Mouse (Mus musculus): ENCODE data around the gene Tmem151a.
"Not testable (repeated sequence)": the region's sequence is repeated elsewhere in the genome, so short reads cannot be mapped to it uniquely, and the experiment has no call there.

The Tmem151a gene

GRCm38 (mm10) chr19:5094243-5094632, 8.9 kb upstream of the Tmem151a start:
- DNase-seq (ENCODE audit: low spot score), result peak; percentile 95

DNA sequence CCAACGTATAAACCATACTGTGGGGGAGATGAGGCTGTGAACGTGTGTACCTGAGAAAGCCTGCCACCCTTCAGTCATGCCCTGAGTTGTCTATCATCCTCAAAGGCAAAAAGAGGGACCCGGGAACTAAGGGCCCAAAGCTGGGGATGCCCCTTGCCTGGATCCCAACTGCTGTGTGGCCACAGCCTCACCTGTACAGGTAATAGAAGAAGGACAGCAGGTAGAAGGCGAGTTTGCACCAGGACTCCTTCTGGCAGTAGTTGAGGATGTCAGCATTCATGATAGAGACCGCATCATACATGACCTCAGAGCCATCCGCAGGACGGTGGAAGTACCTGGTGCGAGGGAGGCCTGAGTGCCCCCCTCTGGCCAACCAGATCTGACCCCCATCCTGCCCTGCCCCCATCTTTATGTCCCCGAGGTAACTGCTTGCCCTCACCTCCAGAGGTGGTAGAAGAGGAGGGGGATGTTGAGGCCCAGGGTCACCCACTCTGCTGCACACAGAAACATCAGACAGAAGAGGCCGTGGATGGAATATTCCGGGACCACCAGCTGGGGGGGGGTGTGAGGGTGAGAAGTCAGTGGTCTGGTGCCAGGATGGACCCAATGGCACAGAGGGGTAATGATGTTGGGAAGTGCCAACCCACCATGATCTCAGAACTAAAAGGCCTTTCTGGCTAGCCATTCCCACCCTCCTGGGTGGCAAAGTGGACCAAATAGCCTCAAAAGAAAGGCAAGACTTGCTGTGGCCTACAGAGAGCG, 8.3 kb upstream of the Tmem151a start:
- no peak for DNase-seq (ENCODE audit: low spot score)

- no peak for DNase-seq (ENCODE audit: low spot score)
Measured at GRCm38 (mm10) chr19:5092083-5092482, 6.8 kb upstream of the Tmem151a start.

GRCm38 (mm10) chr19:5089324-5089723, 4.0 kb upstream of the Tmem151a start:
- DNase-seq (ENCODE audit: low spot score), result no peak

DNA sequence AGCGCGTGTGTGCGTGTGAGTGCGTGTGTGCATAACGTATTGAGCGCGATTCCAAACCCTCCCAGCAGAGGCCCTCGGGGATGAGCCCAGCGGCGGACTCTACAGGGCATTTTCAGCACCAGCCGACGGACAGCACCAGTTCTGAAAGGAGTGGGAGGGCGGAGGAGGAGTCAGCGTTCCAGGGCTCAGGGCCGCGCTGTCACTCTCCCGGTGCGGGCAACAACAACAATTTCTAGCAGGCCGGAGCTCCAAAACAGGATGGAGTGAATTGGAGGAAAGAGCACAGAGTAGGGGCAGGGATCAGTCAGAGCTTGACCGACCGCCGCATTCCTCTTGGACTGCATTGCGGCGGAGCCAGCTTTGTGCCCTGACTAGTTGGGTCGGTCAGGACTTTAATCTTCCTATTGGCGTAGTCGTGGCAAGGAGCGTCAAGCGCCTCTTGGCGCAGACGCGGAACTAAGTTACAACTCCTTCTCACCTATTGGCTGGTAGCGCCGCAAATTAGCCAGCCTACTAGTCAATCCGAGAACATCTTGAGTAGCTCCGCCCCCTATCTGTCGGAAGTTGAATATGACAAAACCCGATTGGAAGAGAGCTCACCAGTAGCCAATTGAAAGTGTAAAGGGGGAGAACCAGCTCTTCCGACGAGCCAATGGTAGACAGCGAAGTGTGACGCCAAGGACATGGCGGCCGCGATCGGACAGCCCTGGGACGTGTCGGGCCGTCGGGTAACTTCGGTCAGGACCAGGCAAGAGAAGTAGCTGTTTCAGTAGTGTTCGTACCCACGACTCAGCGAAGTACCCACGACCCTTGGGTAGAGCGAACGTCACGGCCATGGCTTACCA, 2.8 kb upstream of the Tmem151a start, which contains the start of gene Yif1a:
Gene Yif1a, plus strand, starts transcription at position 655 of the 845 bp plus-strand sequence.
- DNase-seq (ENCODE audit: low spot score), result peak; percentile 99

GRCm38 (mm10) chr19:5086533-5086932, 1.2 kb upstream of the Tmem151a start:
- not testable (repeated sequence) for DNase-seq (ENCODE audit: low spot score)

DNA sequence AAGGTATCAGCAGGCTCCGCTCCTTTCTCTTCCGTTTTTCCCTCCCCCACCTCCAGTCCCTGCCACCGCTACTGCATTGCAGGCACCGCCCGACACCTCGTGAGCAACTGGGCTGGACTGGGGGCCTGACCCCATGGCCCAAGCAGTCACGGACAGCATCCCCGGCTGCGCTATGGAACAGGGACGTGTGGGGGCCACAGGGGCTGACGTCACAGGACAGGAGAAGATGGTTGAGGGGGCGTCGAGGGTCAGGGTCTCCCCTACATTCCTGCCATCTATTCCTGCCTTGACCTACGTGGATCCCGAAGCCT, 542 bp downstream of the Tmem151a start:
- no peak for DNase-seq (ENCODE audit: low spot score)

DNA sequence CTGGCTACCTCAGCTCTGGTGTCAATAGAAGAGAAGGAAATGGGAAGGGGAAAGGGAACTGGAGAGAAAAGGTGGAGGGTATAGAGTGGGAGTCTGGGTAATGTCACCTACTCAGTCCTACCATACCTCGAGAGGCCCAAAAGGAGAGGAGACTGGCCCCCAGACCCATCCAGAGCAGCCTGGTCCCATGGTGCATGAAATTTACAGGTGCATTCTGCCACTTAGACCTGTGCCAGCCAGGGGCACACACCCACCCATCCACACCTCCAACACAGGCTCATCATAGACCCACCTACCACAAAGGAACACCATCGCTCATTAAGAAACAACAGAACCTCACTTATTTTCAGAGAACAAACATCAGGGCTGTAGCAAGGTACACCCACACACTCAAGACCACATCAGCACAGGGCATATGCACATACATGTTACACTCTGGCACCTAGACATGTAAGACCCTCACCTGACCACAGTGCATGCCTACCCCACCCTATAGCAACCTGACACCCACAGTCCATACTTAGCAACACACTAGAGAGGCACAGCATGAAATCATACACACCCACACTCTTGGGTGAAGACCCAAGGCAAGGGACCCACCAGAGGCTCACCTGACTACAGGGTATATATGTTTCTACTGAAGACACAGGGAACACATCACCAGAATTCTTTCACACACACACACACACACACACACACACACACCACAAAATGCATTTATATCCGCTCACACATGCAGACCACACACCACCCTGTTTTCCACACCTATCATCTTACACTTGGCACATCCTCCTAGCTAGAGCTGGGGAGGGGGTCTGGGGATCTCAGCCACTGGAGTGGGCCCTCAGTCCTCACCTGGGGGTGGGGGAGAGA, 1.1 kb downstream of the Tmem151a start:
- DNase-seq (ENCODE audit: low spot score), result no peak

DNA sequence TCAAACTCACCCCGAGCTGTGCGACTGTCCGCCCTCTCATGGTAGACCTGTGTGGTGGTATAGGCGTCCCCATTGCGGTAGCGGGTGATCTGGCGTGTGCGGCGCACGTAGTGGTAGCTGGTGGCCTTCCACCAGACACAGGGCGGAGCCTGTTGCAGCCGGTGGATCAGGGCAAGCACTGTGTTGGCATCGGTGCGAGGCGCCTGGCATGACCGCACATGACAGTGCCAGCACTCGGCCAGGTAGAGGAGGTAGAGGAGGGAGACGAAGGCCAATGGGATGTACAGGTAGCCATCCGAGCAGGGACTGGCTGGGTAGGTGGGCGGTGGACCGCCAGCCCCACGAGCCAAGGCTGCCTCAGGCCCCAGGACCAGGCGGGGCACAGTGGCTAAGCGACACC, 2.7 kb downstream of the Tmem151a start:
- DNase-seq (ENCODE audit: low spot score), result no peak

- no peak for DNase-seq (ENCODE audit: low spot score)
Measured at GRCm38 (mm10) chr19:5082005-5082404, 3.3 kb downstream of the Tmem151a start.

GRCm38 (mm10) chr19:5079279-5079678, 6.1 kb downstream of the Tmem151a start:
- no peak for DNase-seq (ENCODE audit: low spot score)

DNA sequence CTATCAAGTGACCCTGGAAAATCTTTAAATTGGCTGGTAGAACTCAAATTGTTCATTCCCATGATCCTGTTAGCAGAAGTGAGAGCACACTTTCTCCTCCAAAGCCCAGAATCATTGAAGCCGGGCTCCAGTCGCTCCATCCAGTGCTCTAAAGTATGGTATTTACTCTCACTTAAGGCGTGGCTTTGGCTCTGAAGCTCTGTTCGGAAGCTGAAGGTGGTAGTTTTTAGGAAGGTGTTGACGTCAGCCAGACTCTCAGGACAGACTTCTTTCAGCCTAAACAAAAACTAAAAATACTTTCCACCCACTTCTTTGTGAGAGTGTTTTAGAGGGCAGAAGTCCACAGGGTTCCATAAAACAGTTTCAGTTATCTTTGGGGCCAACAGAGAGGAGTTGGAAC, 11.8 kb downstream of the Tmem151a start:
- DNase-seq (ENCODE audit: low spot score), result no peak

- DNase-seq (ENCODE audit: low spot score), result no peak
Measured at GRCm38 (mm10) chr19:5073028-5073427, 12.3 kb downstream of the Tmem151a start.

DNA sequence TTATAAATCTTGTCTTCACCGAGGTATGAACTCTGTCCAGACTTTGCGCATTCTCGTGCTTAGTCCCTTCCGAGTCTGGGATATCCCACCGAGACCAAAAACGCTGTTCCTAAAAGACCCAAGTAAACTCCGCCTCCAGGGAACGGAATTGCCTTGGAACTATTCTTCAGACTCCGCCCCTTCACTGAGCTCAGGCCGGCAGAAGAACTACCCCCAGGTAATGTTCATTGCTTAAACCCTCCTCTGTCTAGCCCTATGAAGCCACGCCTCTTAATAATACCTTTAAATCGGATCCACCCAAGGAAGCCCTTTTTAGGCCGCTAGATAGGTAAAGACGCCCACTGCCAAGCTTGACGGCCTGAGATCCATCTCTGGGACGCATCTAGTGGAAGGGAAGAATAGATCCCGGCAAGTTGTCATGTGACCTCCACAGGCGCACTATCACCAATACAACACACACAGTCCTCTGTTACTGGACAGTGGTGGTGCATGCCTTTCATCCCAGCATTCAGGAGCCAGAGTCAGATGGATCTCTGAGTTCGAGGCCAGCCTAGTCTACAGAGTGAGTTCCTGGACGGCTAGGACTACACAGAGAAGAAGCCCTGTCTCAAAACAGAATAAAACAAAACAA, 12.8 kb downstream of the Tmem151a start:
- DNase-seq (ENCODE audit: low spot score), result no peak

GRCm38 (mm10) chr19:5071545-5072369, 13.6 kb downstream of the Tmem151a start:
- no peak for DNase-seq (ENCODE audit: low spot score)

DNA sequence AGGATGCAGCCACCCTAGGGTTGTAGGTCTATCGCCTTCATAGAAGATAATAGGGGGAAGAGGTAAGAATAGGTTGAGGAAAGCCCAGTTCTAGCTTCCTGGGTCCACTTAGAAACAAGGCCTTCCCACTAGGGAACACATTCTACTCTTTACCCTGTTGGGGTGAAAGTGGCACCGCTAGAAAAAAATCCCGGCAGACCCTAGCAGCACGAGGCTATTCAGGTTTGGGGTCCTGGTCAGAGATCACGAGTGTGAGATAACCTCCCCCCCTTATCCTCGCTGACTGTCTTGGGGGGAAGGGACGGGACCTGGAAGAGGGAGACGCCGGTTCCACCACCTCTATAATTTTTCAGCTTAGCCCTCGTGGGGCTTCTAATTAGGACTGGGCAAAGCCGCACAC, 14.3 kb downstream of the Tmem151a start:
- no peak for DNase-seq (ENCODE audit: low spot score)

DNA sequence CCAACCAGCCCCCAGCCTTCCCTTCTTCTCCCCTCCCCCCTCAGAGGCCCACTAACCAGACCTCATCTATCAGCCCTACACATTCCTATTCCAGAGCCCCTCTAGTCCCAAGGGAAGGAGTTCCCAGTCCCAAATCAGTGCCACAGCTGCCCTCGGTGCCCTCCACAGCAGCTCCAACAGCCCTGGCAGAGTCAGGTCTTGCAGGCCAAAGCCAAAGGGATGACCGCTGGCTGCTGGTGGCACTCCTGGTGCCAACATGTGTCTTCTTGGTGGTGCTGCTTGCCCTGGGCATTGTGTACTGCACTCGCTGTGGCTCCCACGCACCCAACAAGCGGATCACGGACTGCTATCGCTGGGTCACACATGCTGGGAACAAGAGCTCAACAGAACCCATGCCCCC, 15.4 kb downstream of the Tmem151a start:
- DNase-seq (ENCODE audit: low spot score), result no peak

- DNase-seq (ENCODE audit: low spot score), result no peak
Measured at GRCm38 (mm10) chr19:5069486-5069885, 15.8 kb downstream of the Tmem151a start.

DNA sequence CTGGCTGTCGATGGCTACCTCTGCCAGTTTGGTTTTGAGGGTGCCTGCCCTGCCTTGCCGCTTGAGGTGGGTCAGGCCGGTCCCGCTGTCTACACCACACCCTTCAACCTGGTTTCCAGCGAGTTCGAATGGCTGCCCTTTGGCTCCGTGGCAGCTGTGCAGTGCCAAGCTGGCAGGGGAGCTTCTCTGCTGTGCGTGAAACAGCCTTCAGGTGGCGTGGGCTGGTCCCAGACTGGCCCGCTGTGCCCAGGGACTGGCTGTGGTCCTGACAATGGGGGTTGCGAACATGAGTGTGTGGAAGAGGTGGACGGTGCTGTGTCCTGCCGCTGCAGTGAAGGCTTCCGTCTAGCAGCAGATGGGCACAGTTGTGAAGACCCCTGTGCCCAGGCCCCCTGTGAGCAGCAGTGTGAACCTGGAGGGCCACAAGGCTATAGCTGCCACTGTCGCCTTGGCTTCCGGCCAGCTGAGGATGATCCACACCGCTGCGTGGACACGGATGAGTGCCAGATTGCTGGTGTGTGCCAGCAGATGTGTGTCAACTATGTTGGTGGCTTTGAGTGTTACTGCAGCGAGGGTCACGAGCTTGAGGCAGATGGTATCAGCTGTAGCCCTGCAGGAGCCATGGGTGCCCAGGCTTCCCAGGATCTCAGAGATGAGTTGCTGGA, 16.6 kb downstream of the Tmem151a start:
- DNase-seq (ENCODE audit: low spot score), result no peak

GRCm38 (mm10) chr19:5067867-5068569, 17.3 kb downstream of the Tmem151a start, which contains the start of gene Cd248:
Gene Cd248, plus strand, starts transcription at chr19:5068078.
- no peak for DNase-seq (ENCODE audit: low spot score)
